Mouse (Mus musculus) megakaryocyte-erythroid progenitor cell, adult 5-6 weeks (primary cell): ENCODE results near the gene Mad2l1bp. TPM values are rescaled to one million over a fixed set of nuclear protein-coding genes. Genes with fewer than 3 reads are reported as not detected.

Experiments
- ATAC-seq: replicated peaks from 2 replicates; pipeline ENCODE4 v1.8.0; 2016; ENCODE audit warnings: mild to moderate bottlenecking, inconsistent platforms; ENCODE audit not compliant: severe bottlenecking, poor library complexity, low FRiP score, low TSS enrichment
- total RNA-seq, 2 experiments: library from RNA; stranded (forward) in 1 of 2; stranded (reverse) in 1 of 2; fragments of 200-1000, 215-1000 nt in 1 of 2; fragments of >200 nt in 1 of 2; fragmentation: Nextera tagmentation in 1 of 2; gene quantifications; 2 replicates each; pipeline ENCODE4 v1.2.3; 2014 to 2017

Mad2l1bp gene
- total RNA-seq (2014; fragmentation: Nextera tagmentation) (15.4 and 16.1 TPM in 2 replicates), total RNA-seq (2017) (8.0 and 9.7 TPM in 2 replicates)

- peak; percentile 95 for ATAC-seq
Observed at GRCm38 (mm10) chr17:46152847-46153782, at the start of gene Mad2l1bp. Gene Mad2l1bp, minus strand, starts transcription at chr17:46153553.

DNA sequence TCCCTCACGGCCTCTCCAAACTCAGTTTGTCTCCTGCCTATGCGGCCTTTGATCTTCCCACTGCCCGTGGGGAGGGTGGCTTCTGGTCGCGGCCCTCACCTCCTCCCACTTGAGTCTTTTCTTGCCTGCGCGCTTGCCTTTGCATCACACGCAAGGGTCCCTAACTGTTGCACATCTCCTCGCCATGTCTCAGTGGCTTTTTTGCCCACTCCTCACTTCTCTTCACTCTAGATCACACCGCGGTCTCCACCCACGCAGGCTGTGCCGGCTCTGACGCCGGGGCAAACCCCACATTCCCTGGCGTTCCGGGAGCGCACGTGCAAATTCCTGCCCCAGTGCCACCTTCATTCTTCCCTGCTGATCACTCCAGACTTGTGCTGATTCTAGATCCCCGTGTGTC is 49.7 kb upstream of the Mad2l1bp start:
- ATAC-seq = no peak

DNA sequence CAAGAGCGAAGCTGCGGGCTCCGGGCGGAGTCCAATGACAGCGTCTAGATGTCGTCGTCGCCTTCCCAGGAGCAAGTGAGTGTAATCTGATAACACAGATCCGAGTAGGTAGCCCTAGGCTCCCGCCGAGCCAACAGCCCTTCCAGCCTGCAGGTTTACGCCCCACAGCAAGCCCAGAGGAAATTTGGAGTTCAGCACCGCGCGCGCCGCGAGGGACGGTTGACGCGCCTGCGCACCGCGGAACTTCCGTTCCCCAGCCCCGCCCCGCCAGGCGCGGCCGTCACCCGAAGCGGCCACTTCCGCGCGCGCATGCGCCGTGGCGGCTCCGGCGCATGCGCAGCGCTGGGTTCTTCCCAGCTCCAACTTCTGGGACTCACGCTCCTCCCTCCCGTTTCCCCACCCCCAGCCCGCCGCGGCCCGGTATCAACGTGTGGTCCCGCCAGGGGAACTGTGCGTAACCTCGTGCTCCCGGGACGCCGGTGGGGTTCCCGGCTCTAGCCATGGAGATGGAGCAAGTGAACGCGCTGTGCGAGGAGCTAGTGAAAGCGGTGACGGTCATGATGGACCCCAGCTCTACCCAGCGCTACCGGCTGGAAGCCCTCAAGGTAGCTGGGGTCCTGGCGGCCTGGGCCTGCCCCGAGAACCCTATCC is 49.2 kb upstream of the Mad2l1bp start, which contains the start of the genes Polh and Xpo5:
Gene Polh, minus strand, starts transcription at position 225 of the 651 bp plus-strand sequence.
Gene Xpo5, plus strand, starts transcription at position 362 of the 651 bp plus-strand sequence.
- peak; percentile 97 for ATAC-seq

DNA sequence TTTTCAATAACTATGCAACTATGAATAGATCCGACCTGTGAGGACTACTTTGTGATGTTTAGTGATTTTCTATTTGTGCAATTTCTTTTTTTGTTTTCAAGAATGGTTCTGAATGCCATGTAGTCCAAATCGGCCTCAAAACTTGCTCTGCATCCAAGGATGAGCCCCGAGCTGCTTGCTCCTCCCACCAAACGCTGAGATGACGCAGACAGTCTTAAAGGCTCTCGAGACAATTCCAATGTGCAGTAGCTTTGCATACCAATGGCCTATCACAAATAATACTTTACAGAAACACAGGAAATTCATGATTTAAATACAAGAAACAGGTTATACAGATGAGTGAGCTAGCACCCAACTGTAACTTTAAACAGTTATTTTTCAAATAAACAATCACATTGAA is 47.8 kb upstream of the Mad2l1bp start:
- no peak for ATAC-seq

DNA sequence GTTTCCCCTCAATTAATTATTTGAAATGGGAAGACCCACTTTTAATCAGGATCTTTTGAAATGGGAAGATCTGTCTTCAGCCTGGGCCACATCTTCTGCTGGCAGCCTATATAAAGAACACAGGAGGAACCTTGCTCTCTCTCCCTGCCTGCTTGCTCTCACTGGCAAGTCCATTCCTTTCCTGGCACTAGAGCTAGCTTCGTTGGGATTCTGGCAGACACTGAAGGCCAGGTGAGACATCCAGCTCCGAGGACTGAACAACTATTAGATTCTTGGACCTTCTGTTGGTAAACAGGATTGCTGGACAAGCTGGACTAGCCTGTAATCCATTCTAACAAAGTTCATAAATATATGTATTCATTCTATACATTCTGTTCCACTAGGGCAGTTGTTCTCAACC is 35.5 kb upstream of the Mad2l1bp start:
- ATAC-seq = no peak

- ATAC-seq = no peak
Observed at GRCm38 (mm10) chr17:46182273-46182672, 28.9 kb upstream of the Mad2l1bp start.

GRCm38 (mm10) chr17:46170538-46170937 is 17.2 kb upstream of the Mad2l1bp start:
- ATAC-seq = no peak

DNA sequence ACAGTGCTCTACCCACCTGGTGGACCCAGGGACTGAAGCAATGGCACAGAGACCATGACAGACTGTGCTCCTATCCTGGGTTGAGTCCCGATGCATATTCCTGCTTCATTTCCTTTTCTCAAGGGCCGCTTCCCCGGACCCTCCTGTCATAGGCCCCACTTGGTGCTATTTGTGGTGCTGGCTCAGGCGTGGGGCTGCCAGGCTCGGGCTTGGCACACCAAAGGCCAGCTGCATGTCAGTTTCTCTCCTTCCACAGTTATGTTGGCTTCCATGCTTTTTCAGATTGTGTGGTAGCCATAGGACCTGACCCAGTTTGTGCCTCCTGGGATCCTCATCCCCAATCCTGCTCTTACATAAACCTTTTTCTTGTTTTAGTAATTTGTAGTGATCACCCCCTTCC is 15.4 kb upstream of the Mad2l1bp start:
- peak; percentile 10; the same call in 1 of the 2 replicates for ATAC-seq

- peak; percentile 48 for ATAC-seq
Observed at GRCm38 (mm10) chr17:46168318-46168717, 15.0 kb upstream of the Mad2l1bp start.

DNA sequence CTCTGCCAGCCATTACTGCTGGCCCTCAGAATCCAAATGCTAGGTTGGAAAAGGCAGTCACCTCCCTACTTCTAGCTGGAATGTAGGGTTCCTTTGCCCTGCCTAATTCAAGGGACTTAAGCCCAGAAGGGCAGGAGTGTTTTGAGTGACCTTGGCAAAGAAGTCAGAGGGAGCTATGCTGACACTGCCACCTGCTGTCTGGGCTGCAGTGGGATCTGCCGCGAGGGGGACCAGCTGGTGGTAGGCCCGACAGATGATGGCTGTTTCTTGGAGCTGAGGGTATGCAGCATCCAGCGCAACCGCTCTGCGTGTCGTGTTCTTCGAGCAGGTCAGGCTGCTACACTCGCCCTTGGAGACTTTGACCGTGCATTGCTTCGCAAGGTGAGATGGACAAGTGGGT is 13.7 kb upstream of the Mad2l1bp start:
- no peak for ATAC-seq

GRCm38 (mm10) chr17:46166270-46166669 is 12.9 kb upstream of the Mad2l1bp start:
- no peak for ATAC-seq

GRCm38 (mm10) chr17:46165460-46165859 is 12.1 kb upstream of the Mad2l1bp start:
- ATAC-seq = no peak

- no peak for ATAC-seq
Observed at GRCm38 (mm10) chr17:46164791-46165190, 11.4 kb upstream of the Mad2l1bp start.

GRCm38 (mm10) chr17:46164301-46164700 is 10.9 kb upstream of the Mad2l1bp start:
- no peak for ATAC-seq

DNA sequence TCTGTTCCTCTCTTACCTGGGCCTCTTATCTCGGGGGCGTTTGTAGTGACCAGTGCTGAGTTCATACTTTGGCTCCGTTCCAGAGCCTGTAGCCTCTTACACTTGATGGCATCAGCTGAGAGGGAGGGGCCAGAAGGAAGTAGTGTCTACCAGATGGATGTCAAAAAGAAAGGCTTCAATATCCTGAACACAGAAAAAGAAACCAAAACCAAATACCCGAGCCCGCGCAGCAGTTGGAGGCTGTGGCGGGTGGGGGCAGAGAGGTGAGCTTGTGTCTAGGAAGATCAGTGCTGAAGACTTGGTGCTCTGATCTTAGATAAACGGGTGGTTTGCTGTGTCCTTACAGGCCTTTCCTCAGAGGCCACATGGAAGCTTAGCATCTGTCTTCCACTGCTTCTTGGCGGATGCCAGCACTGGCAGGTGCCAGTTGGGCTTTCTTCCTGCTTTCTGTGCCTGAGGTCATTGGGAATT is 9.6 kb upstream of the Mad2l1bp start:
- no peak for ATAC-seq

GRCm38 (mm10) chr17:46162551-46162950 is 9.2 kb upstream of the Mad2l1bp start:
- ATAC-seq = no peak

DNA sequence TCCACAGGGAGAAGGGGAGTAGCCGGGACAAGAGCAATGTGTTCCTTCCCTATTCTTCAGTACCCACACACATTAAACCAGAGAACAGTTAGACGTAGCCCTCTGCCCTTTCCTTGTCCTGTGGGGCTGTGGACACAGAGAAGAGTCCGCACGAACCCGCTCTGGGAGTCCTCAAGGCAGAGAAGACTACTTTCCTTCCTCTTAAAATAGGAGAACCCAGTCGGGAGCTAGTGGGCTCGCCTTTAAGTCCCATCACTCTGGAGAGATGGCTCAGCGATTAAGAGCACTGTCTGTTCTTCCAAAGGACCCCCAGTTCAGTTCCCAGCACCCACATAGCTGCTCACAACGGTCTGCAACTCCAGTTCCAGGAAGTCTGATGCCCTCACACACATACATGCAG is 8.4 kb upstream of the Mad2l1bp start:
- no peak for ATAC-seq

DNA sequence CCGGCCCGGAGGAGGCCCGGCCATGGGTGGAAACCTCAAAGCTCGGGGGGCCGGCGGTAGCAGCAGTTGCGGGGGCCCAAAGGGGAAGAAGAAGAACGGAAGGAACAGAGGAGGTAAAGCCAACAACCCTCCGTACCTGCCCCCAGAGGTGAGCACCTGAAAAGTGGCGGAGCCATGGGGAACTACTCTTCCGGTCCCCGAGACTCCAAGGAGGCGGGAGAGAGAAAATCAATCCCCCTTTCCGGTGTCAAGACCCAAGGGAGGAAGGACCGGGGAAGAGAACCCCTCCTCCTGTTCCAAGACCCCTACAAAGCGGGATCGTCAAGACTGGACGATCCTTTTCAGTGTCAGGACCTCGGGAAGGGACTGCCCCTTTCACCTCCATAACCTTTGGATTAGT is 7.8 kb upstream of the Mad2l1bp start:
- ATAC-seq = no peak

- peak; percentile 85 for ATAC-seq
Observed at GRCm38 (mm10) chr17:46160686-46161085, 7.3 kb upstream of the Mad2l1bp start, which contains the start of gene Gtpbp2. Gene Gtpbp2, plus strand, starts transcription at chr17:46161032.

GRCm38 (mm10) chr17:46160090-46160662 is 6.8 kb upstream of the Mad2l1bp start:
- ATAC-seq = peak; percentile 73
